Mouse (Mus musculus): Measurements from ENCODE around the gene Hoxc8. TPM values are rescaled to one million over a fixed set of nuclear protein-coding genes. Genes with fewer than 3 reads are reported as not detected.

Gene Hoxc8
- polyA plus RNA-seq, 1 experiment from 2014 or later = not detected

- peak overlapping the region; percentile 84 for H3K27ac ChIP-seq (ENCODE audit: low read depth, low read length)
- WGBS = 1% methylated on average over 43 of the region's 43 CpGs
Measured at GRCm38 (mm10) chr15:103027266-103028235, 37.1 kb downstream of the Hoxc8 start.

GRCm38 (mm10) chr15:103028916-103029512 is 38.6 kb downstream of the Hoxc8 start:
- H3K27me3 ChIP-seq (ENCODE audit: control insufficient read depth, insufficient read depth, low read length) = peaks cover 88% of the 10 kb centered on the region
- H3K9me3 ChIP-seq (ENCODE audit: control insufficient read depth, low read length) = no peaks in the 10 kb centered on the region
- DNase-seq (ENCODE audit: low spot score) (peak; percentile 50), ATAC-seq (ENCODE audit: low FRiP score) (peak; percentile 24; the same call in 1 of the 2 replicates)
- H3K4me3 ChIP-seq (ENCODE audit: low read depth, low read length) = no peak overlapping the region
- no peaks in the 10 kb centered on the region; the same call in 1 of the 2 replicates for H3K4me1 ChIP-seq (replicated peaks; ENCODE audit: control insufficient read depth, insufficient read depth, low read length)
- WGBS = 10% methylated on average over 9 of the region's 9 CpGs
- no peaks in the 10 kb centered on the region for H3K36me3 ChIP-seq (ENCODE audit: control insufficient read depth, insufficient read depth, low read length)
- peak overlapping the region; percentile 90 for H3K27ac ChIP-seq (ENCODE audit: low read depth, low read length)
- H3K4me2 ChIP-seq (replicated peaks; ENCODE audit: low read depth, low read length) = peak overlapping the region; percentile 33; the same call in 1 of the 2 replicates
- H3K9ac ChIP-seq (ENCODE audit: low read depth, low read length) = peak overlapping the region; percentile 73; the same call in 1 of the 2 replicates

More at GRCm38 (mm10) chr15:103027266-103028235, 37.1 kb downstream of the Hoxc8 start:
- Histone ChIP-seq H3K4me1 (replicated peaks; ENCODE audit: control insufficient read depth, insufficient read depth, low read length) (no peaks in the 10 kb centered on the region), H3K4me2 (replicated peaks; ENCODE audit: low read depth, low read length) (peak overlapping the region; percentile 33), H3K4me3 (ENCODE audit: low read depth, low read length) (peak overlapping the region; percentile 34), H3K9ac (ENCODE audit: low read depth, low read length) (peak overlapping the region; percentile 73), H3K9me3 (ENCODE audit: control insufficient read depth, low read length) (no peaks in the 10 kb centered on the region), H3K36me3 (ENCODE audit: control insufficient read depth, insufficient read depth, low read length) (no peaks in the 10 kb centered on the region), H3K27me3 (ENCODE audit: control insufficient read depth, insufficient read depth, low read length) (peaks cover 89% of the 10 kb centered on the region)
- no peak for ATAC-seq (ENCODE audit: low FRiP score)
- no peak for DNase-seq (ENCODE audit: low spot score)

GRCm38 (mm10) chr15:103030142-103030541 is 39.7 kb downstream of the Hoxc8 start:
- peaks cover 88% of the 10 kb centered on the region for H3K27me3 ChIP-seq (ENCODE audit: control insufficient read depth, insufficient read depth, low read length)
- H3K4me1 ChIP-seq (replicated peaks; ENCODE audit: control insufficient read depth, insufficient read depth, low read length) = no peaks in the 10 kb centered on the region; the same call in 1 of the 2 replicates
- peak overlapping the region; percentile 15; the same call in 1 of the 2 replicates for H3K4me3 ChIP-seq (ENCODE audit: low read depth, low read length)
- H3K9me3 ChIP-seq (ENCODE audit: control insufficient read depth, low read length) = no peaks in the 10 kb centered on the region
- H3K27ac ChIP-seq (ENCODE audit: low read depth, low read length) = peak overlapping the region; percentile 90
- DNase-seq (ENCODE audit: low spot score) = peak; percentile 54
- 6% methylated on average over 8 of the region's 8 CpGs for WGBS
- peak overlapping the region; percentile 27 for H3K4me2 ChIP-seq (replicated peaks; ENCODE audit: low read depth, low read length)
- ATAC-seq (ENCODE audit: low FRiP score) = no peak
- peak overlapping the region; percentile 31 for H3K9ac ChIP-seq (ENCODE audit: low read depth, low read length)
- no peaks in the 10 kb centered on the region for H3K36me3 ChIP-seq (ENCODE audit: control insufficient read depth, insufficient read depth, low read length)

GRCm38 (mm10) chr15:103032167-103032566 is 41.8 kb downstream of the Hoxc8 start:
- H3K4me2 ChIP-seq (replicated peaks; ENCODE audit: low read depth, low read length) = peak overlapping the region; percentile 39
- no peaks in the 10 kb centered on the region for H3K9me3 ChIP-seq (ENCODE audit: control insufficient read depth, low read length)
- 0% methylated on average over 1 of the region's 3 CpGs for WGBS
- peak overlapping the region; percentile 8; the same call in 1 of the 2 replicates for H3K4me3 ChIP-seq (ENCODE audit: low read depth, low read length)
- ATAC-seq (ENCODE audit: low FRiP score) (no peak), DNase-seq (ENCODE audit: low spot score) (peak; percentile 35)
- H3K27me3 ChIP-seq (ENCODE audit: control insufficient read depth, insufficient read depth, low read length) = peaks cover 89% of the 10 kb centered on the region
- no peaks in the 10 kb centered on the region; the same call in 1 of the 2 replicates for H3K4me1 ChIP-seq (replicated peaks; ENCODE audit: control insufficient read depth, insufficient read depth, low read length)
- peak overlapping the region; percentile 90 for H3K27ac ChIP-seq (ENCODE audit: low read depth, low read length)
- H3K9ac ChIP-seq (ENCODE audit: low read depth, low read length) = 0 out of 2 replicates have a peak overlapping the region, but pooled peaks have one; percentile 27
- H3K36me3 ChIP-seq (ENCODE audit: control insufficient read depth, insufficient read depth, low read length) = no peaks in the 10 kb centered on the region

- DNase-seq (ENCODE audit: low spot score) (peak; percentile 58), ATAC-seq (ENCODE audit: low FRiP score) (no peak)
- Histone ChIP-seq H3K9me3 (ENCODE audit: control insufficient read depth, low read length) (no peaks in the 10 kb centered on the region), H3K9ac (ENCODE audit: low read depth, low read length) (peak overlapping the region; percentile 27; the same call in 1 of the 2 replicates), H3K4me3 (ENCODE audit: low read depth, low read length) (peak overlapping the region; percentile 12; the same call in 1 of the 2 replicates), H3K4me2 (replicated peaks; ENCODE audit: low read depth, low read length) (peak overlapping the region; percentile 39), H3K27me3 (ENCODE audit: control insufficient read depth, insufficient read depth, low read length) (peaks cover 89% of the 10 kb centered on the region), H3K36me3 (ENCODE audit: control insufficient read depth, insufficient read depth, low read length) (no peaks in the 10 kb centered on the region), H3K27ac (ENCODE audit: low read depth, low read length) (peak overlapping the region; percentile 90), H3K4me1 (replicated peaks; ENCODE audit: control insufficient read depth, insufficient read depth, low read length) (no peaks in the 10 kb centered on the region; the same call in 1 of the 2 replicates)
- 2% methylated on average over 26 of the region's 26 CpGs for WGBS
Measured at GRCm38 (mm10) chr15:103032646-103033575, 42.5 kb downstream of the Hoxc8 start.

GRCm38 (mm10) chr15:103034043-103034806 is 43.8 kb downstream of the Hoxc8 start:
- Histone ChIP-seq H3K27ac (ENCODE audit: low read depth, low read length) (peak overlapping the region; percentile 91), H3K4me2 (replicated peaks; ENCODE audit: low read depth, low read length) (peak overlapping the region; percentile 55), H3K9me3 (ENCODE audit: control insufficient read depth, low read length) (no peaks in the 10 kb centered on the region), H3K4me1 (replicated peaks; ENCODE audit: control insufficient read depth, insufficient read depth, low read length) (no peaks in the 10 kb centered on the region; the same call in 1 of the 2 replicates), H3K4me3 (ENCODE audit: low read depth, low read length) (peak overlapping the region; percentile 51), H3K27me3 (ENCODE audit: control insufficient read depth, insufficient read depth, low read length) (peaks cover 88% of the 10 kb centered on the region), H3K36me3 (ENCODE audit: control insufficient read depth, insufficient read depth, low read length) (no peaks in the 10 kb centered on the region), H3K9ac (ENCODE audit: low read depth, low read length) (peak overlapping the region; percentile 77)
- peak; percentile 36 for ATAC-seq (ENCODE audit: low FRiP score)
- WGBS = under 1% methylated on average over 24 of the region's 24 CpGs
- DNase-seq (ENCODE audit: low spot score) = peak; percentile 48

GRCm38 (mm10) chr15:103034807-103035547 is 44.6 kb downstream of the Hoxc8 start:
- DNase-seq (ENCODE audit: low spot score) (peak; percentile 58), ATAC-seq (ENCODE audit: low FRiP score) (peak; percentile 60)
- Histone ChIP-seq H3K27me3 (ENCODE audit: control insufficient read depth, insufficient read depth, low read length) (peaks cover 92% of the 10 kb centered on the region), H3K4me2 (replicated peaks; ENCODE audit: low read depth, low read length) (peak overlapping the region; percentile 55), H3K36me3 (ENCODE audit: control insufficient read depth, insufficient read depth, low read length) (no peaks in the 10 kb centered on the region), H3K27ac (ENCODE audit: low read depth, low read length) (peak overlapping the region; percentile 91), H3K9ac (ENCODE audit: low read depth, low read length) (peak overlapping the region; percentile 77), H3K4me1 (replicated peaks; ENCODE audit: control insufficient read depth, insufficient read depth, low read length) (no peaks in the 10 kb centered on the region; the same call in 1 of the 2 replicates), H3K9me3 (ENCODE audit: control insufficient read depth, low read length) (no peaks in the 10 kb centered on the region), H3K4me3 (ENCODE audit: low read depth, low read length) (peak overlapping the region; percentile 51)
- WGBS = under 1% methylated on average over 32 of the region's 34 CpGs
